Mouse (Mus musculus) adrenal gland, adult 8-10 months (tissue): Measurements from ENCODE around the gene Hlcs. TPM values are rescaled to one million over a fixed set of nuclear protein-coding genes. Genes with fewer than 3 reads are reported as not detected.

Source experiments
- DNase-seq: peaks from one replicate; pipeline ENCODE4 v3.0.0; 2022
- total RNA-seq, 4 experiments: library from RNA; stranded (reverse); gene quantifications; 2 replicates each; pipeline ENCODE4 v1.2.4; 2022

The Hlcs gene
- total RNA-seq, 4 experiments from 2014 or later, result 20.7 to 31.7 (median 24.9) TPM

- DNase-seq, result no peak
Observed at GRCm38 (mm10) chr16:94205528-94206484, 107.6 kb downstream of the Hlcs start.

GRCm38 (mm10) chr16:94201387-94201786, 112.0 kb downstream of the Hlcs start:
- no peak for DNase-seq

- no peak for DNase-seq
Observed at GRCm38 (mm10) chr16:94195913-94196312, 117.5 kb downstream of the Hlcs start.

- DNase-seq, result no peak
Observed at GRCm38 (mm10) chr16:94191379-94192315, 121.7 kb downstream of the Hlcs start.

- DNase-seq, result no peak
Observed at GRCm38 (mm10) chr16:94190256-94190655, 123.1 kb downstream of the Hlcs start.

GRCm38 (mm10) chr16:94186526-94186925, 126.8 kb downstream of the Hlcs start:
- DNase-seq, result peak; percentile 60

GRCm38 (mm10) chr16:94185430-94185829, 127.9 kb downstream of the Hlcs start:
- DNase-seq, result no peak

- no peak for DNase-seq
Observed at GRCm38 (mm10) chr16:94180122-94180870, 133.1 kb downstream of the Hlcs start.

- no peak for DNase-seq
Observed at GRCm38 (mm10) chr16:94179341-94180121, 133.8 kb downstream of the Hlcs start.

- no peak for DNase-seq
Observed at GRCm38 (mm10) chr16:94178441-94179220, 134.7 kb downstream of the Hlcs start.

- DNase-seq, result no peak
Observed at GRCm38 (mm10) chr16:94176997-94177857, 136.1 kb downstream of the Hlcs start.

- no peak for DNase-seq
Observed at GRCm38 (mm10) chr16:94175366-94175986, 137.9 kb downstream of the Hlcs start.

GRCm38 (mm10) chr16:94173361-94173760, 140.0 kb downstream of the Hlcs start:
- DNase-seq, result no peak

GRCm38 (mm10) chr16:94170218-94170617, 143.2 kb downstream of the Hlcs start:
- no peak for DNase-seq

- DNase-seq, result no peak
Observed at GRCm38 (mm10) chr16:94168655-94169545, 144.5 kb downstream of the Hlcs start.

GRCm38 (mm10) chr16:94164978-94165377, 148.4 kb downstream of the Hlcs start:
- no peak for DNase-seq

GRCm38 (mm10) chr16:94164236-94164635, 149.1 kb downstream of the Hlcs start:
- no peak for DNase-seq

- DNase-seq, result peak; percentile 63
Observed at GRCm38 (mm10) chr16:94163051-94163450, 150.3 kb downstream of the Hlcs start.
